Mouse (Mus musculus) hindbrain, embryonic 16.5 days (tissue): ENCODE measurements around the gene Ghrh. TPM values are rescaled to one million over a fixed set of nuclear protein-coding genes. Genes with fewer than 3 reads are reported as not detected.

Experiments used
- ATAC-seq: fragments of 200-750 bp; cut with Nextera tagmentation; 2 replicates; pipeline ENCODE4 v1.8.0; 2017; ENCODE audit warnings: moderate TSS enrichment, moderate library complexity
- H3K27ac ChIP-seq: fragments of 300-500 bp; sonication (generic); 2 replicates; pipeline ENCODE4 v1.5.1; 2014; ENCODE audit warnings: low read depth, mild to moderate bottlenecking, control low read depth, low read length, moderate library complexity
- H3K27me3 ChIP-seq: fragments of 300-500 bp; sonication (generic); replicated peaks from 2 replicates; pipeline ENCODE4 v1.6.1; 2014; ENCODE audit warnings: low read length; ENCODE audit not compliant: control insufficient read depth, insufficient read depth
- H3K36me3 ChIP-seq: fragments of 300-500 bp; sonication (generic); 2 replicates; pipeline ENCODE4 v1.6.1; 2014; ENCODE audit warnings: mild to moderate bottlenecking, low read length, moderate library complexity, mixed read lengths; ENCODE audit not compliant: control insufficient read depth, insufficient read depth
- H3K4me1 ChIP-seq: fragments of 300-500 bp; sonication (generic); 2 replicates; pipeline ENCODE4 v1.6.1; 2014; ENCODE audit warnings: low read depth, low read length; ENCODE audit not compliant: control insufficient read depth, insufficient read depth
- H3K4me2 ChIP-seq: fragments of 300-500 bp; sonication (generic); 2 replicates; pipeline ENCODE4 v1.6.1; 2014; ENCODE audit warnings: mild to moderate bottlenecking, low read length, control low read depth, moderate library complexity
- H3K4me3 ChIP-seq: fragments of 300-500 bp; sonication (generic); 2 replicates; pipeline ENCODE4 v1.5.1; 2014; ENCODE audit warnings: mild to moderate bottlenecking, low read length, control low read depth, moderate library complexity
- H3K9ac ChIP-seq: fragments of 300-500 bp; sonication (generic); 2 replicates; pipeline ENCODE4 v1.6.1; 2014; ENCODE audit warnings: low read depth, mild to moderate bottlenecking, control low read depth, low read length, moderate library complexity
- H3K9me3 ChIP-seq: fragments of 300-500 bp; sonication (generic); 2 replicates; pipeline ENCODE4 v1.6.1; 2014; ENCODE audit warnings: mild to moderate bottlenecking, low read length, moderate library complexity; ENCODE audit not compliant: control insufficient read depth
- WGBS: fragments of 180-500 bp; shearing (Covaris S2); extraction: QIAGEN DNeasy Blood & Tissue Kit; methylation state at CpG from one replicate; pipeline ENCODE4 v1.1.7; 2014; 5-methylcytosine and 5-hydroxymethylcytosine counted together
- polyA plus RNA-seq: library from polyadenylated mRNA; unstranded; fragments of >200 nt; fragmentation: Nextera tagmentation; extraction: Ambion mirVana; gene quantifications from 2 replicates; pipeline ENCODE4 v1.2.1, GENCODE M21; 2015

Gene Ghrh
- polyA plus RNA-seq, 1 experiment from 2014 or later, result 1.0 TPM

GRCm38 (mm10) chr2:157306091-157307032 is 40.9 kb downstream of the Ghrh start:
- Histone ChIP-seq H3K27me3 (no peaks in the 10 kb centered on the region), H3K9me3 (no peaks in the 10 kb centered on the region), H3K27ac (no peak overlapping the region), H3K4me1 (no peaks in the 10 kb centered on the region), H3K36me3 (peaks cover 18% of the 10 kb centered on the region), H3K9ac (no peak overlapping the region), H3K4me3 (no peak overlapping the region), H3K4me2 (no peak overlapping the region)
- ATAC-seq, result no peak
- WGBS, result 73% methylated on average over 7 of the region's 7 CpGs

DNA sequence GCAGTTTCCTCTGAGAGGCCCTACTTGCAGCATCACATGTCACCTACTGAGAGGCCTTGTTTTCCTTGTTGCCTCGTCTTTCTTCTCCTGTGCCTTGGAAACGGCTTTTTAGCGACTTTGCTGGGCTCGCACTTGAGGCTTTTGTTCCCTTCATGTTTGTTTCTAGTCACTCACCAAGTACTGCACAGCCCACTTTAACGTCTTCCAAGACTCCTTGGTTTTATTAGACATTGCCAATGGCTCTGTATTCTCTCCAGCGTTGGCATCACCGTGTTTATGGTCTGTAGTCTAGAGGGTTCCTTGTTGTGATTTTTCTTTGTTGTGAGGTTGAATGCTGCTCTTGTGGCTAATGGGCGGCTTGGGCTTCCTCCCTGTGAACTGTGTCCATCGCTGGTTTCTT is 44.2 kb downstream of the Ghrh start:
- Histone ChIP-seq H3K36me3 (peaks cover 28% of the 10 kb centered on the region), H3K9ac (no peak overlapping the region), H3K4me1 (no peaks in the 10 kb centered on the region), H3K4me2 (no peak overlapping the region), H3K27me3 (no peaks in the 10 kb centered on the region), H3K4me3 (no peak overlapping the region), H3K9me3 (no peaks in the 10 kb centered on the region), H3K27ac (peak overlapping the region; percentile 8; the same call in 1 of the 2 replicates)
- 58% methylated on average over 9 of the region's 9 CpGs for WGBS
- peak; percentile 37; the same call in 1 of the 2 replicates for ATAC-seq

DNA sequence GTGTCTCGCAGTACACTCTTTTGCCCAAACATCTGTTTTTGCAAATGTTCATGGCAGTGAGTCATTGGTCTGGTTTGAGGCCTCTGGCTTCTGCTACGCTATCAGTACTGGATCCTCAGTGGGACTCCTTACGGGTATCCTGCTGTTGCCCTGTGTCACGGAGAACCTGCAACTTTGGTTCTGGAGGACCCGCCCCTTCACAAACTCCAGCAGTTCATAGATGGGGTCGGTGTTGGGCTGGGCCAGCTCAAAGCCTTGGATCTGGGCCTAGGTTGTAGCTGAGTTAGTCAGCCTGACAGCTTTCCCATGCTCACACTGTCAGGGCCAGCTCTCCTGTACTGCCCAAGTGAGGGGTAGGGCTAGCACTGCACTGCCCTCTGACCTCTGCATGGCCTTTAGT is 47.3 kb downstream of the Ghrh start:
- Histone ChIP-seq H3K27ac (no peak overlapping the region), H3K9me3 (no peaks in the 10 kb centered on the region), H3K4me3 (no peak overlapping the region), H3K9ac (no peak overlapping the region), H3K4me2 (no peak overlapping the region), H3K27me3 (no peaks in the 10 kb centered on the region), H3K36me3 (peaks cover 36% of the 10 kb centered on the region), H3K4me1 (no peaks in the 10 kb centered on the region)
- 89% methylated on average over 6 of the region's 6 CpGs for WGBS
- no peak for ATAC-seq

DNA sequence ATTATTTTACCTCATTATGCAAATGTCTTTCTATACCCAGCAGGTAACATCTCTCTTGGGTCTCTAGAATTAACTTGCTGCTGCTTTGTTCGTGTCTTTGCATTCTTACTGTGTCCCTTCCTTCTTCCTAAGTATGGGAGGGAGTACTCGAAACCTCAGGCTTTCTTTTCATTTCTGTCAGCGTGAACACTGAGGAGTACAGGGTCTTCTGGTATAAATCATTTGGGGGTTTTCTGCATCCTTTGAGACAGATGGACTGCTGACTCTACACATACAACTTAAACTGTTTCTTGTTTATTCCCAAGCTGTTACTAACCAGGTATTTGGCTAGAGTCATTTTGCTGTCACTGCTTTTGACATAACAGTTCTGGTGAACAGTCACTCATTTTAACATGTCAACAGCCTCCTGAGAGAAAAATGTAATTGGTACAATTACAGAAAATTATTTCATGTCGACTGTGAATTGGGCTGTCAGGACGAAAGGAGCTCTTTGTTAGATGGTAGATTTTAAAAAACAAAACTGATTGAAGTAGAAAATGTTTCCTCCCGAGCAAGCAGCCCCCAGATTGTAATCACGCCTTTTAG is 51.1 kb downstream of the Ghrh start:
- WGBS, result 69% methylated on average over 7 of the region's 7 CpGs

DNA sequence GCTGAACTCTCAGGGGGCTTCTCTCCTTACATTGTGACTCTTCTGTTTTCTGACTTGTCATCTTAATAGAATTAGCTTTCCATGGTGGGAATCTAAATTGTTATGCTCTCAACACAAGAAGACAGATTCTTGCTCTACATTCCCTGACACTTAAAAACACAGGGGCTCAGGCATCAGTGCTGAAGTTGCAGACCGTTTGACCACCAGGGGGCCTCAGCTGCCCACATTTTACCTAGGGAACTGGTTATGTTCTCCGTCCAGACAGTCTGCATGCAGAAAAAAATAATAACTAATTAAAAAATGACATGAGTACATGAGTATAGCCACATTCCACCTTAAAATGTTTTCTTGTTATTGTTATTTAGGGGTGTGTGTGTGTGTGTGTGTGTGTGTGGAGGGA is 55.2 kb downstream of the Ghrh start:
- WGBS, result 7% methylated on average over 2 of the region's 2 CpGs
- no peak overlapping the region for H3K27ac ChIP-seq
- no peaks in the 10 kb centered on the region for H3K27me3 ChIP-seq
- ATAC-seq, result no peak
- H3K36me3 ChIP-seq, result peaks cover 27% of the 10 kb centered on the region
- H3K9me3 ChIP-seq, result no peaks in the 10 kb centered on the region
- H3K4me2 ChIP-seq, result no peak overlapping the region
- H3K4me3 ChIP-seq, result no peak overlapping the region
- H3K4me1 ChIP-seq, result 0 out of 2 replicates have a peak, but pooled peaks cover 3% of the 10 kb centered on the region
- H3K9ac ChIP-seq, result no peak overlapping the region

More for the DNA sequence above, 51.1 kb downstream of the Ghrh start:
- Histone ChIP-seq H3K27ac (no peak overlapping the region), H3K36me3 (peaks cover 39% of the 10 kb centered on the region), H3K9me3 (no peaks in the 10 kb centered on the region), H3K27me3 (no peaks in the 10 kb centered on the region), H3K4me1 (0 out of 2 replicates have a peak, but pooled peaks cover 3% of the 10 kb centered on the region), H3K4me3 (no peak overlapping the region), H3K9ac (no peak overlapping the region), H3K4me2 (no peak overlapping the region)
- ATAC-seq, result no peak

DNA sequence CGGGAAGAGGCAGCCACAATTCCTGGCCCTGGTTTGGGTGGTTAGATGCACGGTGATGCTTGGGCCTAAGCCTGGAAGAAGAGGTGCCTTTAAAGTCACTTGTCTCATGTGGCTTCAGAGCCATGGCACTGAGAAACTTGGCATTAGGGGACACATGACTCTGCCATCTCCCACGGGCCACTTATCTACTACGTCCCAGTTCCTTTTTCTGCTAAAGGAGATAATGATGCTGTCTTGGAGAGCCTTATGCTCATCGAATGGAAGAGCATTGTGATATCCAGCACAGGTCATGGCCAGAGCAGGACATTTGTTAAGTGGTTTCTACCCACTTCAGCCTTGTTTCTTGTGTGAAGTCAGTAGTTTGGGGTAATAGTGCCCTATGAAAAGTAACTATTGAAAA is 58.3 kb downstream of the Ghrh start:
- WGBS, result 90% methylated on average over 5 of the region's 5 CpGs
- Histone ChIP-seq H3K9ac (no peak overlapping the region), H3K4me2 (no peak overlapping the region), H3K36me3 (peaks cover 31% of the 10 kb centered on the region), H3K27me3 (no peaks in the 10 kb centered on the region), H3K27ac (no peak overlapping the region), H3K4me1 (no peaks in the 10 kb centered on the region), H3K4me3 (no peak overlapping the region), H3K9me3 (no peaks in the 10 kb centered on the region)
- ATAC-seq, result no peak

DNA sequence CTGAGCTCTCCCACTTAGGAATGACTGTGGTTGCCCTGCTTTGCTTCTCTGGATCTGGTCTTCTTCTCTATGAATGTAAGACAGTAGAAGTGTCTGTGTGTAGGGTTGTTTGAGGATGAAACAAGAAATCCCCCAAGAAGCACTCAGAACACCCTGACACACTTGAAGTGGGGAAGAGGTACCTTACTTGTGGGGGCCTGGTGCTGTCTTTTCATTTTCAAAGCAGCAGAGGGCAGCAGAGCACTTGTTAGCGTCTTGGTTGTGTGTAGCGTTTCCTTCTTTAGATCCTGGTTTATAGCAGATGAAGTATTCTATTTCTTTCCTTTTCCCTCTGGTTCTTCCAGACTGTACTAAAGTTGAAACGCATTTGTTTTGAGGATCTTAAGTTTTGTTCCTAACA is 59.8 kb downstream of the Ghrh start:
- Histone ChIP-seq H3K4me2 (no peak overlapping the region), H3K36me3 (peaks cover 31% of the 10 kb centered on the region), H3K9ac (no peak overlapping the region), H3K9me3 (no peaks in the 10 kb centered on the region), H3K4me3 (no peak overlapping the region), H3K4me1 (no peaks in the 10 kb centered on the region), H3K27ac (peak overlapping the region; percentile 7; the same call in 1 of the 2 replicates), H3K27me3 (no peaks in the 10 kb centered on the region)
- ATAC-seq, result peak; percentile 67; the same call in 1 of the 2 replicates
- 17% methylated on average over 3 of the region's 3 CpGs for WGBS

DNA sequence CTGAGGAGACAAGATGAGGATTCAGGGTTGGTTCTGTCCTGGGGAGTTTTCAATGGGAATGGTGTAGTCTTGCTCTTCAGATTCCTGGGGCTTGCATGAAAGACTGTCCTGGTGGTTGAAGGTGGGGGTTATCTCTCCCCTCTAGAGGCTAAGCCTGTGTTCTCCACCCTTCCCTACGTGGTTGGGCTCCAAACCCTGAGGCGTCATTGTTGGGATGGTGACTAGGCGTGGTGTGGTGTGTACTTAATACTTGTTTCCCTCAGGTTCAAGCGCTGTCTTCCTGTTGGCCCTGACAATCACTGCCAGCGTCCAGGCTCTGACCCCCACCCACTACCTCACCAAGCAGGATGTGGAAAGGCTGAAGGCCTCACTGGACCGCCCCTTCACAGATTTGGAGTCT is 64.0 kb downstream of the Ghrh start:
- Histone ChIP-seq H3K4me2 (no peak overlapping the region), H3K9ac (no peak overlapping the region), H3K27me3 (no peaks in the 10 kb centered on the region), H3K27ac (no peak overlapping the region), H3K36me3 (peaks cover 11% of the 10 kb centered on the region), H3K4me1 (peaks cover 14% of the 10 kb centered on the region), H3K4me3 (no peak overlapping the region), H3K9me3 (no peaks in the 10 kb centered on the region)
- WGBS, result 95% methylated on average over 6 of the region's 6 CpGs
- no peak for ATAC-seq
